Mouse (Mus musculus): ENCODE data around the gene Ckap2. TPM values are rescaled to one million over a fixed set of nuclear protein-coding genes. Genes with fewer than 3 reads are reported as not detected.

Gene Ckap2
- polyA plus RNA-seq (2012; rRNA removed; ENCODE audit: low replicate concordance), result 1.3 and 1.9 TPM in 2 replicates

DNA sequence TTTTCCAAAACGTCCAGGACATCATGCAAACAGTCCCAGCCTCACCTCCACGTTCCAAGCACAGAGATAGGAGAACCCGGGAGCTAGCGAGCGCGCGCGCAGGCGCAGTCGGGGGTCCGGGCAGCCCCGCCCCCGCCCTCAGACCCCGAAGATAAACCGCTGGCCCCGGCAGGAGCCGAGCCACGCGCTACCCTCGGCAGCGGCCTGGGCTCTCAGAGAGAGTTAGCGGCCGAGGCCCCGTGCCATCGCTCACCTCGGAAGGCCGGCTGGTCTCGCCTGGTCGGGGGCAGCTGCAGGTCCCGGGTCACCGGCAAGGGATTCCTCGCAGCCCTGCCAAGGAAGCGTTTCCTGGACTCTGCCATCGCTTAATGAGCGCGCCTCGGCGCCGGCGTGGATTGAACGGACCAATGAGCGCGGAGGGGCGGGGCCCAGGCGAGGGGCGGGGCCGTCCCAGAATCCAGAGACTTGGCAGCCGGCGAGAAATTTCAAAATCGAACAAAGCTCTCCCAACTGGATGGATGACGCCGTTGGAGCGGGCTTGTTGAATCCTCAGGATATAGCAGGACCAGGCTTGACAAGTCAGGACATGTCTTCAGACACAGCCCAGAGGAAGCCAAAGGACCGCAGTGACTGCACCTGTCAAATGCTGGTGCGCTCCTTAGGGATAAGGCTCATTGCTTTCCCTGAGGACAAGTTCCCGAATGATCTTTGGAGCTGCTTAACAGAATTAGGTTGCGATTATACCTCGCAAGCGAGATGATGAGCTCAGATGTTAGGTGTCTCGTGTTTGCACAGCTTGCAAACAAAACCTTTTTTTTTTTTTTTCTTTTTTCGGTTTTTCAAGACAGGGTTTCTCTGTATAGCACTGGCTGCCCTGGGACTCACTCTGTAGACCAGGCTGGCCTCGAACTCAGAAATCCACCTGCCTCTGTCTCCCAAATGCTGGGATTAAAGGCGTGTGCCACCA is at the start of gene Ckap2:
Ckap2 (minus strand) TSS at position 389 of the 967 bp plus-strand sequence.

DNA sequence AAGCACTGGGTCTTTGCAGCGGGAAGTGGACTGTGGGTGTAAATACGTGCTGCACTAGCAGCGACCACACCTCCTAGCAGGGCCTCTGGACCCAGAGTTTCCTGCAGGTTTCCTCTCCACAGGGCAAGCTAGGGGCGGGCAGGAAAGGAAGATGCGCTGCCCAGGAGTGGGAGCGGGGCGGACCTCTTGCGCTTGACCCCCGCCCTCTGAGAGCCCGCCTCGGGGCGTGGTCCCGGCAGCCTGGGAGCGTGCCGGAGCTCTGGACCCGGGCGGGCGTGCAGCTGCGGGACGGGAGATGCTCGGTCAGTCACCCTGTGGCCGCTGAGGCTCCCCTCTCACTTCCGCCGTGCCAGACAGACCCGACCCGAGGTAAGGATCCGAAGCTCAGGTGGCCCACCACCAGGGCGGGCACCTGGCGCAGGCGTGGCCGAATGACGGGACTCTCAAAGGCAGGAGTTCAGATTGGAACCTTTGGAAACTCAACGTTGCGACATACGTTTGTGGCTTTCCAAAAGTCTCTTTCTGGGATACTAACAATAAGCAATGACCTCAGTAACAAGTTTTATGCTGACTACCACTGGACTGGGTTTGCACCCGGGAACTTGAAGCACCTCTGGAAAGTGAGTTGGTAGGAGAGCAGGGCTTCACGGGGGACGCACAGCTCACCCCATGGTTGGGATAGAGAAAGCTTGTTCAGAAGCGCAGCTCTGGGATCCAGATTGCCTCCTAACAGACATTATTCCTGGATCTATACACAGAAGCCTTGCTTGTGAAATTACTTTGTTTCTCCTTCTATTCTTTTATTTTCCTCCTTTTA is 41.6 kb upstream of the Ckap2 start, which contains the start of gene Thsd1:
Thsd1 (plus strand) TSS at position 253 of the 817 bp plus-strand sequence.

DNA sequence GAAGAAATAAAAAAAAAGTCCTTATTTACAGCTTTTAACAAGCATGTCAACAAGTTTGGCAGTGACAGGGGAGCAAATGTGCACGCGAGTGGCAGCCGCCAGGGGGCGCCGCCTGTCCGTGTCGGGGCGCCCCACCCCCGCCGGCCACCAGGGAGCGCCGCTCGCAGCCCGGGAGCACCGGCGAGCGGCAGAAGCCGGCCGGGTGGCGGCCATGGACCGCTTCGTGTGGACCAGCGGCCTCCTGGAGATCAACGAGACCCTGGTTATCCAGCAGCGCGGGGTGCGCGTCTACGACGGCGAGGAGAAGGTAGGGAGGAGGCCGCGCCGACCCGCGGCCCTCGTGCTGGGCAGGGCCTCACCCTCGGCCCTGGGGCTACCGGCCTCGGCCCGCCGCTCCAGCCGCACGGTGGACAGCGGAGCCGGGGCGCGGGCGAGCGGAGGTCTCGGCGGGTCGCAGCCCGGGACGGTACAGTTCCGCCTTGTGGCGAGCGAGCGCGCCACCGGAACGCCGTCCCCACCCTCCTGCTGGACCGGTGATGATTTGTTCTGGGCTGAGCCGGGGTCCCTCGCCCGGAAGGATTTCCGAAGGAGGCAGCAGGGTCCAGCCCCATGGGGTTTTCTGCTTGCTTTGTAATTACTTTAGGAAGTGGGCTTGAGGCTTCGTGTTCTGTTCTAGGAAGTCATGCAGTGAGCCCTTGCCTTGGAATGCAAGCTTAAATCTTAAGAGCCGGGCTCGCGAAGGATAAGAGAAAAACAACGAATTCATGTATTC is 7.2 kb upstream of the Ckap2 start, which contains the start of gene Vps36:
Vps36 (plus strand) TSS at position 150 of the 772 bp plus-strand sequence.

DNA sequence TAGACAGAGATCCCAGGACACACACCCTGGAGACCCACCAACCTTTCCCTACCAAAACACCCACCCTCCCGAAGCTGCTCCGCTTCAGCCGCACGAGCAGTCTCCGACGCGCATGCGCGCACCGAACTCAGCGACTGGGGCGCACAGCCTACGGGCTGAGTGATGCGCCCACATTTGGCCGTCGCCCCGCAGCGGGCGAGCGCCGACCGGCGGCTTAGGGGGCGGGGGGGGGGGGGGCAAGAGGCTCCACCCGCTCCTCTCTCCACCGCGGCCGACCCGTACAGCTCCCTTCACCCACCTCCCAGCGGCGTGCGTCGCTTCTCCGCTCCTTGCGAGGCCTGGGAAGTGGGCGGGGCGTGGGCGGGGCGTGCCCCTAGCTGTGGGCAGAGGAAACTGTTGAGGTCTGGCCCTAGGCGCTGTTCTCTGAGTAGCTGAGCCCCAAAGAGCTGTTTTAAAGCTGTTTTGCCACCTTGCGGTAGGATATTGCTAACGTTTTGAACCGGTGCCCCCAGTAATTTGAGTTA is 19.5 kb downstream of the Ckap2 start, which contains the start of gene Nek3:
Nek3 (minus strand) TSS at position 356 of the 524 bp plus-strand sequence.

DNA sequence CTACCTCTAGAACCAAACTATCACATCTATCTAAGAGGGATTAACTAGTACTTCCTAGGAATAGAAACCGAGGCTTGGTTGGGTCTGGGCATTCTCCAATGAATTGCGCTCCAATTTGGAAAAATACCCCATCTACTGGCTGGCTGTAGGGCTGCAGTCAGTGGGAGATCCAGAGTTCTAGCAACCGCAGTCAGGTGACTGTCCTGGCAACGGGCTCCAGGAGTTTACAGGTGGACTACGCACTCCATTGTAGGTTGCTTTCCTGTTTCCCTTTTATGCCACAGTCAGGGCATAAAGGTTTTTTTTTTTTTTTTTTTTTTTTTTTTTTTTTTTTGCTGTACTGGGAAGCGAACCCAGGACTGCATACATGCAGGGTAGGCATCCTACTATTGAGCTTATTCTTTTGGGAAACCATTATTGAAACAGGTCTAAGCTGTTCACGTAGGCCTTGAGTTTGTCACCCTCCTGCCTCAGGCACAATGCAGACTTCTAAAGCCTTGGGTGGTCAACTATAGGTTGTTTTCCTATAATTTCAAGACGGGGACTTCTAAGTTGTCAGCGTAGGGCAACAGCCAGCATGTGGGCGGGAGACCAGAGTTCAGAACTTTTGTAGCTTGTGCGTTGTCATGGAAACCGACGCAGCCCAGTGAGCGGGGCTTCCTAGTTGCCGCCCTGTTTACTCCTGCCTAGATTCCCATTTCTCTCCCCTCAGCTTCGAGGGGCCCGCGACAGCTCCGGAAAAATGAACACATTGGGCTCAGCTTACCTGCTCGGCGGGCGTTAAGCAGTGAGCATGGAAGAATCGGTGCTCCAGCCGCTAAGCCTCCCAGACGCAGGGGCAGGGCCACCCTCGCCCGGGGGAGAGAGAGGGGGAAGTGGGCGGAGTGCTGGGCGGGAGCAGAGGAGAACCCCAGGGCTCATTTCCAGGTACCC is 61.1 kb downstream of the Ckap2 start, which contains the start of gene Nek5:
Nek5 (minus strand) TSS at position 834 of the 933 bp plus-strand sequence.

Other genes with a start within 250 kb of the Ckap2 start
- not detected in 2 replicates for gene Defb35, start 247.5 kb downstream of the Ckap2 start, polyA plus RNA-seq (2012; rRNA removed; ENCODE audit: low replicate concordance)
- gene Defb13, start 239.1 kb downstream of the Ckap2 start, polyA plus RNA-seq (2012; rRNA removed; ENCODE audit: low replicate concordance), result not detected in 2 replicates
- gene Fam90a1a, start 227.1 kb downstream of the Ckap2 start, polyA plus RNA-seq (2012; rRNA removed; ENCODE audit: low replicate concordance), result not detected in 2 replicates
- not detected in 2 replicates for gene Ccdc70, start 216.0 kb downstream of the Ckap2 start, polyA plus RNA-seq (2012; rRNA removed; ENCODE audit: low replicate concordance)
- gene Atp7b, start 125.5 kb downstream of the Ckap2 start, polyA plus RNA-seq (2012; rRNA removed; ENCODE audit: low replicate concordance), result 4.4 and 9.0 TPM in 2 replicates
- gene Alg11, start 125.1 kb downstream of the Ckap2 start, polyA plus RNA-seq (2012; rRNA removed; ENCODE audit: low replicate concordance), result 0.56 and 0.95 TPM in 2 replicates
- gene Nek5, start 60.8 kb downstream of the Ckap2 start, polyA plus RNA-seq (2012; rRNA removed; ENCODE audit: low replicate concordance), result 0.05 and 0.22 TPM in 2 replicates
- gene Nek3, start 19.4 kb downstream of the Ckap2 start, polyA plus RNA-seq (2012; rRNA removed; ENCODE audit: low replicate concordance), result 2.3 and 2.8 TPM in 2 replicates
- 4.0 and 4.1 TPM in 2 replicates for gene Vps36, start 7.0 kb upstream of the Ckap2 start, polyA plus RNA-seq (2012; rRNA removed; ENCODE audit: low replicate concordance)
- gene Thsd1, start 41.5 kb upstream of the Ckap2 start, polyA plus RNA-seq (2012; rRNA removed; ENCODE audit: low replicate concordance), result 0.41 and 0.55 TPM in 2 replicates
- not detected in 2 replicates for gene Tpte, start 97.6 kb upstream of the Ckap2 start, polyA plus RNA-seq (2012; rRNA removed; ENCODE audit: low replicate concordance)
- gene Slc25a15, start 212.8 kb upstream of the Ckap2 start, polyA plus RNA-seq (2012; rRNA removed; ENCODE audit: low replicate concordance), result 30.2 and 51.3 TPM in 2 replicates
- gene Mrps31, start 225.5 kb upstream of the Ckap2 start, polyA plus RNA-seq (2012; rRNA removed; ENCODE audit: low replicate concordance), result 3.8 and 4.2 TPM in 2 replicates